Mouse (Mus musculus) lung, postnatal 14 days (tissue): ENCODE data around the gene Fam69a.

ENCODE experiments used
- DNase-seq: peaks from one replicate; pipeline ENCODE4 v3.0.0; 2021

The Fam69a gene

GRCm38 (mm10) chr5:107900206-107901013, 86.5 kb downstream of the Fam69a start, which contains the start of gene Rpl5:
Gene Rpl5 (plus strand): TSS chr5:107900502.
- DNase-seq, result peak; percentile 97

GRCm38 (mm10) chr5:107896265-107896664, 90.6 kb downstream of the Fam69a start:
- no peak for DNase-seq

- no peak for DNase-seq
Observed at GRCm38 (mm10) chr5:107894676-107895075, 92.2 kb downstream of the Fam69a start.

GRCm38 (mm10) chr5:107891515-107891914, 95.4 kb downstream of the Fam69a start:
- peak; percentile 43 for DNase-seq

GRCm38 (mm10) chr5:107889994-107890888, 96.6 kb downstream of the Fam69a start:
- no peak for DNase-seq

DNA sequence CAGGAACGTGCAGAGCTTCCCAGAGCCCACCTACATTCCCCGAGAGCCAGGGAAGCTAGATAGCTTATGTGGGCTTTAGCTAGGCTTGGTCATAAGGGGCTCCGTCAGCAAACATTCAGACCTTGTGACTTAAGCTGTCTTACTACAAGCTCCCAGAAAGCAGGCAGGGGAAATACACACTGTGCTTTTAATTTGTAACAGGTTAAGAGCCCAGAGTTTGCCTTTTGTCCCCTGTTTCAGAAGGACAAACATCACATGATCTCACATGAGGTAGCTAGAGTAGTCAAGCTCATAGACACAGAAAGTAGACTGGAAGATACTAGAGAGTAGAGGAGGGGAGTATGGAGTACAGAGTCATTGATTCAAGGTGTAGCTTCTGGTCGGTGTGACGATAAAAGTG, 106.2 kb downstream of the Fam69a start:
- no peak for DNase-seq

GRCm38 (mm10) chr5:107877053-107877452, 109.8 kb downstream of the Fam69a start:
- no peak for DNase-seq

DNA sequence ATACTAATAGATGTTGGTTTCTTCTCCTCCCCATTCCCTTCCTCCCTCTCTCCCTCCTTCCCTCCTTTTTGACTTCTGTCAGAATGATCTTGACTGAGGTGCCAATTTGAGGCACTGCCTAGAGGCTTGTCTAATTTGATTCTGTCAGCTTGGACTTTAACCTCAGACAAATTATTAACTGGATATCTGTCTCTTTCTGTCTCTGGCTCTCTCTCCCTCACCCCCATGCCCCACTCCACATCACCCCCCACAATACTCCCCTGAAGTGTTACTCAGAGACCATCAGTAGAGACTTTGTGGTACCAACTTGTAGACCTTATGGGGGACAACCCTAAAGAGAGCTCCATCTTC, 111.6 kb downstream of the Fam69a start:
- no peak for DNase-seq

DNA sequence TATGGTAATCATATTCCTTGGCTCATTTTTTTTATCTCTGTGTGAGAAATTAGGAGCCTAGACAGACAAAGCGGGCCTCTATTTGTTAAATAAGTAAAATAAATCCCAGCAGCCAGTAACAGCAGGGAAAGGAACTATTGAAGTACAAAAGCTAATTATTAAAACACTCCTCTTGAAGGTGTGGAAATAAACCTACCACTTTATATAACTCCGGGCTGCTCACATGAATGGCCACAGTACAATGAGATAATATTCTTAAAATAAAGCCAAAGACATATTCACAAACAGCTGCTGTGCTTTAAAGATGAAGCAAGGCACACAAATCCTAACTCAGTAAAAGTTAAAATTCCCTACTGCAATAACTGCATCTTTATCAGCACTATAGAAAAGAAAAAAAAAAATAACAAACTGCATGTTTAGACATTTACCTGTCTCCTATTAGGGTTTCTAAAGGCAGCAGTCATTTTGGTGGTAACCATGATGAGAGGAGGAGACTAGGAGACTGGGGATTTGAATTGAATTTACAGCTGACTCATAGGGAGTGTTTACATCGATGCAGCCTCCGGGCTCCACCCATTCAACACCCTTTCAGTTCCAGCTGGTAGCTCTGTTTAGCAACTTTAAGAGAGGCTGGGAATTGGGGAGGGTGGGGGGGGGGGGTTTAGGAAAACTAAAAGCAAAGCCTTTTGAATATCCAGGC, 112.2 kb downstream of the Fam69a start, which contains the start of gene Evi5:
Evi5 (minus strand) TSS at position 547 of the 700 bp plus-strand sequence.
- no peak for DNase-seq

GRCm38 (mm10) chr5:107873886-107874302, 113.0 kb downstream of the Fam69a start:
- no peak for DNase-seq

DNA sequence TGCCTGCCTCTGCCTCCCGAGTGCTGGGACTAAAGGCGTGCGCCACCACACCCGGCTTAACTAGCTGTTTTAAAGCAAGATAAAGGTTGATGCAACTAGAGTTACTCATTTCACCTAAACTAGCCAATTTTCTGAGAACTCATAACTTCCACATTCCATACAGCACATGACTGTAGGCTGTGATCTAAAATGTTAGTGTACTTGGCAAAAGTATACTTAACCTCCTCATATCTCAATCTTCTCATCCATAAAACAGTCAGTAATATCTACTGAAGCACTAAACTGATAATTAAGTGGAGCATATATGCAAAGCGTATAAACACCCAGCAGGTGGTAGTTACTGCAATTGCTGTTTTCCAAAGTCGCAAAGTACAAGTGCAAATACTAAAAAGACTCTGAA, 113.6 kb downstream of the Fam69a start:
- no peak for DNase-seq

- no peak for DNase-seq
Observed at GRCm38 (mm10) chr5:107869701-107870100, 117.2 kb downstream of the Fam69a start.

- DNase-seq, result peak; percentile 92
Observed at GRCm38 (mm10) chr5:107868905-107869424, 117.9 kb downstream of the Fam69a start.

DNA sequence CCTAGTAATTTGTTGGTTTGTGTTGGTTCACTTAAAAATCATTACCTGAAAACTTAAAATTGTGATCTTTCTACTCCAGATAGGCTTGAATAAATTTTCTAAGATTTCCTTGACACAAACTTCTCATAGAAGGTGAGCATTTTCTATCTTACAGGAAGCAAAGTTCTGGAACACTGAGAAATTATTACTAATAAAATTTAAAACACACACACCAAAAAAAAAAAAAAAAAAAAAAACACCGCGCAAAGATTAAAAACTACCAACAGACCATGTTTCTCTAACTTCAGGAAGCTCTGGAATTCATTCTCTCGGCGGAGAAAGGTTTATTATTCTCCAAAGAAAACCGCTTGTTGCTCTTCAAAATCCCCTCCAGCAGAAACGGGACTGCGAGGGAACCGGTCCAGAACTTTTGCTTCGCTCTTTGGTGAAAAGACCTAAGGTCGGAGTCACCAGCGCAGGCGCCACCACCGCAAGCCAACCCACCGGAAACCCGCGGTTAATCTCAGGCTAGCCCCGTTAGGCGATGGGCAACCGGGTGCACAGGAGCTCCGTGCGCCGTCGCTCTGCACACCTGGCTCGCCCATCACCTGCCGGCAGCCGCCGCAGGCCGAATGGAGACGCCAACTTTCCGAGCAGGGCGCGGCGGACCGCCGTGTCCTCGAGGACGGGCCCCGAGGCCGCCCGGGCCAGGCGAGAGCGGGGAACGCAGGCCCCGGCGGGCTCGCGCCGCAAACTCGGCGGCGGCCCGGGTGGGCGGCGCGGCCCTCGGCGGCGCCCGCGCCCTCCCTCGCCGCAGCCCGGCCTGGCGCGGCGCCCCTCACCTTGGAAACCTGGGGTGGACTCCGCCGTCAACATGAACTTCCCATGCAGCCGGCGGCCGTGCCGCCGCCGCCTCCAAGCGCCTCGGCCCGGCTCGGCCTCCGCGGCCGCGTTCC, 118.6 kb downstream of the Fam69a start:
- DNase-seq, result peak; percentile 67

DNA sequence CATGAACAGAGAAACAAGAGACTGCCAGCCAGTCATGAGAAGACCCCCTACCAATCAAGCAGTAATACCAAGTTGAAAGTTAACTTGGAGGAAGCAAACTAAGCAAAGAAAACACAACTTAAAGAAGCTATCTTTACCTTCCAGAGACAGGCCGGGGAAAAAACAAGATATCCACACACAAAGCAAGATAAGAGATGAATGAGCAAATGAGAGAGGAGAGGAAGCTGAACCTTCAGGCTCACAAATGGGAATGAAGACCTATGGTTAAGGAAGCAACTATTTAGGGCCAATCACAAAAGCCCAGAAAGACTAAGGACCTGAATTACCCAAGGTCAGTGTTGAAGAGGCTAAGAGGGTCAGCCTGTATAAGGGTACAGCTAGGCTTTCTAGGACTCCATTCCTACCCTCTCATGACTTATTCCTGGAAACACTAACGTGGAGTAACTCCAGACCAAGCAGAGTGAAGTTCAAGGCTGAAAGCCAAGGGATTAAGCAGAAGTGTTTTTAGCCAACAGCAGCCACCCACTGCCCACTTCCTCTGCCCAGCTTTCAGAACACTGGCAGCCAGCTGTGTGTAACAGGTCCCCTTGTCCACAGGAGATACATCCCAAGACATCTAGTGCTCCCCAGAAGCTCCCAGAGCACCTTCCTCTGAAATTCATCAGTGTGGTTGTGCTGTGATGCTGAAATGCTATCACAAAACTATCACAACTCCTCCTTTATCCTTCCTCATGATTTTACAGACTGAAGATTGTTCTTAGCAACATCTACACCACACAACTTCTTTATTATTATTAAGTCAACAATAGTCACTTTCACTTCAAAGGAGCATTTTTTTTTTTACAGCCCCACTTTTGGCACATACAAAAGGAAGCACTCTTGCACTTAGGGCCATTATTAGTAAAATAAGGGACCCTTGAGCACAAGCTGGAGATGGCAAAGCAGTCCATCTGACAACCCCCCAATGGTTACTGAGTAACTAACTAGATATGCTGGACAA, 120.5 kb downstream of the Fam69a start:
- DNase-seq, result peak; percentile 15

GRCm38 (mm10) chr5:107863971-107864370, 122.9 kb downstream of the Fam69a start:
- DNase-seq, result no peak

DNA sequence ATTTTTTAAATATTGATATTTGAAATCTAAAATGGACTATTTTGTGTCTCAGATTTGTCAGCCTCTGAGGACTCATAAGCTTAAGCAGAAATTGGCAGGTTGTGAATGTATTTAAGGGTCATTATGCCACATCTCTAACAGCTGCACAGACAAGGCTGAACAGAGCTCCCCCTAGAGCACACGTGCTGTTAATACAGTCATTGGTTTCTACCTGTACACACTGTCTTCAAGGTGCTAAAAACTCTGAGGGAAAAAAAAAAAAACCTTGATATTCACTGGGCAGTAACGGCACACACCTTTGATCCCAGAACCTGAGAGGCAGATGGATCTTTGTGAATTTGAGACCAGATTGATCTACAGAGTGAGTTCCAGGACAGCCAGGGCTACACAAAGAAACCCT, 127.9 kb downstream of the Fam69a start:
- no peak for DNase-seq
